Mouse (Mus musculus): ENCODE data around the gene Sphkap.

Sphkap gene

GRCm38 (mm10) chr1:83285866-83286265 is 122.1 kb downstream of the Sphkap start:
- no peak for DNase-seq

- DNase-seq: no peak
These were observed 131.0 kb downstream of the Sphkap start for GRCm38 (mm10) chr1:83277044-83277443.

- DNase-seq: no peak
These were observed 131.4 kb downstream of the Sphkap start for GRCm38 (mm10) chr1:83276637-83277036.

GRCm38 (mm10) chr1:83251746-83252145 is 156.3 kb downstream of the Sphkap start:
- no peak for DNase-seq

- DNase-seq: no peak
These were observed 159.7 kb downstream of the Sphkap start for GRCm38 (mm10) chr1:83248235-83248746.

- no peak for DNase-seq
These were observed 180.1 kb downstream of the Sphkap start for GRCm38 (mm10) chr1:83227946-83228345.

- no peak for DNase-seq
These were observed 183.5 kb downstream of the Sphkap start for GRCm38 (mm10) chr1:83224423-83224960.

- DNase-seq: no peak
These were observed 184.9 kb downstream of the Sphkap start for GRCm38 (mm10) chr1:83223072-83223471.

- no peak for DNase-seq
These were observed 189.7 kb downstream of the Sphkap start for GRCm38 (mm10) chr1:83218260-83218659.

- DNase-seq: no peak
These were observed 198.0 kb downstream of the Sphkap start for GRCm38 (mm10) chr1:83209981-83210380.
